Mouse (Mus musculus): ENCODE measurements at regions not wholly inside any gene's neighbourhood (a gene's known extent, or its start where the extent isn't known, plus 50 kb on each side); places are given as distances from the start of the nearest gene placed in this dataset.

GRCm38 (mm10) chr15:97620261-97620660 is 85.4 kb downstream of the Rpap3 start:
- DNase-seq (ENCODE audit: low read depth), result peak; percentile 34

GRCm38 (mm10) chr15:97619764-97620163 is 85.9 kb downstream of the Rpap3 start:
- no peak for DNase-seq (ENCODE audit: low read depth)

DNA sequence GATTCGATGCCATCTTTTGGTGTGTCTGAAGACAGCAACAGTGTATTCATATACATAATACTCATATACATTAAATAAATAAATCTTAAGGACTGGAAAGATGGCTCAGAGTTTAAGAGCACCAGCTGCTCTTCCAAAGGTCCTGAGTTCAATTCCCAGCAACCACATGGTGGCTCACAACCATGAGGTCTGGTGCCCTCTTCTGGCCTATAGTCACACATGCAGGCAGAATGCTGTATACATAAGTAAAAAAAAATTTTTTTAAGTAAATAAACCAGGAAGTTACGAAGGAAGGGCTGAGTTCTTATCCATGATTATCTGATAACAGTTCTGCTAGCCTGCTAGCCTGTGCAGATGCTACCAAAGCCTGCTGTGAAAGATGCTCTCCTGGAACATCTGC is 93.3 kb downstream of the Rpap3 start:
- DNase-seq (ENCODE audit: low read depth), result peak; percentile 47

DNA sequence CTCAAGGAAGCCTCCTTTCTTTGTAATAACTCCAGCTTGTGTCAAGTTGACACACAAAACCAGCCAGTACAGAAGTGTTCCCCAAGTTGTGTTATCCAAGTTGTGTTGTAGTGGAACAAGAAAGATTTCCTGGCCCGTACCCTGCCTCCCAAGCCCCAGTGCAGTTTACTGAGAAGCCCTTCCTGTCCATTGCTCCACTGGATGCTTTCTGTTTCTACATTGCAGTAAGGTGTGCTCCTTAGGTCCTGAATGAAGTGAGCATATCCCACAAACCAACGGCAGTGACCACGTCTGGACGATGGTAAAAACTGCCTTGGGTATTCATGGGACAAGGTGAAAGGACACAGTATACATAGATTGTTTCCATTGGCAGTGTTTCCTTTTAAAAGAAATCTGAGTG is 94.9 kb downstream of the Rpap3 start:
- no peak for DNase-seq (ENCODE audit: low read depth)

DNA sequence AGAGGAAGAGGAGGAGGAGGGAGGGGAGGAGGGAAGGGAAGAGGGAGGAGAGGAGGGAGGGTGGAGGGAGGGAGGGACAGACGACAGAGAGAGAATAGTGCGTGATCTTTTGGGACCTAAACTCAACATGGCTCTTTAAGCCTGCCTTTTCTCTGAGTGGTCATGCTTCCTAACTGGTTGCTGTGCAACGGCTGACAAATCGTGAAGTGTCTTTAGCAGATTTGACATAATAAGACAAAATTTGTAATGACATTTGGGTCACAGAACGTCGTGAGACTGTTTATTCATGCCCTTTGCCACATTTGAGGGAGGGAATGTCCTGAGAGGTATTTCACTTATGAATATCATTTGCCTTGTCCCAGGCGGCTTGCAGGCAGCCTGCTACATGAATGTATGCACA is 96.1 kb downstream of the Rpap3 start:
- DNase-seq (ENCODE audit: low read depth), result no peak

GRCm38 (mm10) chr15:97608651-97609050 is 97.0 kb downstream of the Rpap3 start:
- DNase-seq (ENCODE audit: low read depth), result no peak

DNA sequence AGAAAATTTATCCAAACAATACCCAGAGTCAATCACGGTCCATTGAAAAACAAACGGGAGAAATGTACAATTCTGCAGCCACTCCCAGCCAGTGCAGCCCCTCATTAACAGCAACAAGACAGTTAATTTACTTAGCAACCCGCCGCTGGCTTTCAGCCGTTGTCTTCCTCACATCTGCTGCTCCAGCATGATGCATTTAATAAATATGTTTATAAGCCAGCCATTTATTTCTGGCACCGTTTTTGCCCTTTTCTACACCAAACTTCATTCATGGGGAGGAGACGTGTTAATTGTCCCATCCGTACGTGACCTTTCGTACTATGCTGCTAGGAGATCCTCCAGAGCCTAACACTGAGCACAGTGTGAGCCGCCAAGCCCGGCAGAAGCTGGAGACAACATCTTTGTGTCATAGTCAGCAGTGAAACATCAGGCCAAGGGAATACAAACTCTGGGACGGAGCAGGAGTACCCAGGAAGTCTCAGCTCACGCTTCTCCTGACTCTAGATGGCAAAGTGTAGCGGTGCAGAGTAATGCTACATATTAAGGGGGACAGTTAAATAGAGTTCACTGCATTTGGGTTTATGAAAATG is 97.9 kb downstream of the Rpap3 start:
- no peak for DNase-seq (ENCODE audit: low read depth)

GRCm38 (mm10) chr15:97606630-97607381 is 98.8 kb downstream of the Rpap3 start:
- DNase-seq (ENCODE audit: low read depth), result no peak

DNA sequence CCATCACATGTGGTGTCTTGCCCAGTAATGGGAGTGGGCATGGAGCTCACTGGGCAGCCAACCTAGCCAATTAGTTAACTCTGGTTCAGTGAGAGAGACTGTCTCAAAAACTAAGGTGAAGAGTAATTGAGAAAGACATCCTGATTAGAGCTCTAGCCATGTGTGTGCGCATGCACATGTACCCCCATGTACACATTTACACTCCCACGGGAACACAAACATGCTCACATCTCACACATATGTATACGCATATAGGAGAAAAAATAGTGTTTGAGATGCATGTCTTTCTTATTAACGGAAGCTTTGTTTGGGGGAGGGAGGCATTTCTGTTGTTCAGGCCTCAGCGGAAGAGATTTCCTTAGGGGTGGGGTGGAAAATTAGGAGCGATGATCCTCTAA is 99.4 kb downstream of the Rpap3 start:
- no peak for DNase-seq (ENCODE audit: low read depth)

DNA sequence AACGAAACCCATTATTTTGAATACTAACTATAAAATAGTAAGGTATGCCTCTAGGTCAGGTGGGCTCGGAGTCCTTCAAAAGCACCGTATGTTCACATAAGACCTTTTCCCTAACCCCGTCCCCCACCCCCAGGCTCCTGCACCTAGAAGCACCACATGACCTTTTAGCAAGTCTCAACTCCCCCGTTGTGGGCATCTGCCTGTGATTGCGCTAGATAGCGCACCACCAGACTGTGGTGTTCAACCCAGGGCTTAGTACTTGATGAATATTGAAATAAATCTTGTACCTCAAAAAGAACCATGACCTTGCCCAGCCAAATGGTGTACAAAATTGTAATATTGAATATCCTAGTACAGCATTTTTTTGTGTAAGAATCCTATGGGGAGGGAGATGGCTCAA is 99.8 kb downstream of the Rpap3 start:
- no peak for DNase-seq (ENCODE audit: low read depth)

DNA sequence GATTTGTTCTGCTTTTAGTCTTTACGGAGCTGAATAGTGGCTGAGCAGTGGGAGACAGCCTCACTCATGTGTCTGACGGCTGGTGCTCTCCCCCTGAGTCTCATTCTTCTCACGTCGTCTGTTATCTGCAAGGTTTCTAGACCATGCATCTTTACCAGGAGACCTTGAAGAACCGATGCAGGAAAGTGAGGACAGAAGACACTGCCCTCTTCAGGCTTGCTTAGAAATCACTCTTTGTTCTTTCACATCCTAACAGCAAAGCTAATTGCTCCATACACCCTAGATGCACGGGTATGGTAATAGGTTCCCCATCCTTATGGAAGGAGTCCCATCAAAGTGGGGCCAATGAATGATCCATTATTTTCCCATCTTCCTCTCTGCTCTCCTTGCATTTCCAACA is 102.1 kb downstream of the Rpap3 start:
- DNase-seq (ENCODE audit: low read depth), result peak; percentile 49

DNA sequence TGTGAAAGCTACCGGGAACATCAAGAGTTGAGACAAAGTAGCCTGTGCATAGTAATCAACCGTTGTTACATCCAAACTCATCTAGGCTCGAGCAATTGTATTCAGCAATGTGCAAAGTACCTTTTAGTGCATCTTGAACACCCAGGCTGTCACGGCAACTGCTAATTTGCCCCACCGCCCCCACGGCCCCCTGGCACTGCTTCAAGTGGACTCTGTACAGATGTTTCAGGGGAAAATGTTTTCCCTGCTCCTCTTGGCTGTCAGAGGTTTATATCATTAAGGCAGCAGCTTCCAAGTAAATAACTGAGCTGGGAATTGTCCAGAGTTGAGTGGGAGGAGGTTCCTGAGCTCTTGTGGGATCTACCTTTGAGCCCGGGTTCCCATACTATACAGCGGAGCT is 107.4 kb downstream of the Rpap3 start:
- DNase-seq (ENCODE audit: low read depth), result no peak

GRCm38 (mm10) chr15:97596514-97597081 is 109.0 kb downstream of the Rpap3 start:
- no peak for DNase-seq (ENCODE audit: low read depth)

DNA sequence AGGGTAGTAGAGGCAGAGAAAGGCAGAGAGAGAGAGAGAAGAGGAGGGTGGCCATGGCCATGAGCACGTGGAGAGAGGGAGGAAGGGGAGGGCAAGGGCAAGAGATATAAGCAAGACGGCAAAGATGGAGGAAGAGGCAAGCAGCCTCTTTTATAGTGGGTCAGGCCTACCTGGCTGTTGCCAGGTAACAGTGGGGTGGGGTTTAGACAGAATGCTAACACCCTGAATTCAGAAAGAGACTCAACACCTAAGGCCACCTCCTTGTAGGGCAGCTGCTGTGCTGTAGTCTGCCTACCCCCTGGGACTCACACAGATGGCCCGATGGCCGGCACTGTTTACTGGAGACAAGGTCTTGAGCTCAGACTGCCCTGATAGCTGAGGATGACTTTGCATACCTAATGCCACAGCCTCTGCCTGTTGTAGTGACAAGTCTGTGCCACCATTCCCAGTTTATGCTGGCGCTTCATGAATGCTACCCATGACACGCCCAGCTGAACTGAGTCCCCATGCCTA is 110.3 kb downstream of the Rpap3 start:
- DNase-seq (ENCODE audit: low read depth), result no peak

- no peak for DNase-seq (ENCODE audit: low read depth)
Measured at GRCm38 (mm10) chr15:97593781-97594600, 111.6 kb downstream of the Rpap3 start.

- DNase-seq (ENCODE audit: low read depth), result no peak
Measured at GRCm38 (mm10) chr15:97592786-97593185, 112.8 kb downstream of the Rpap3 start.

DNA sequence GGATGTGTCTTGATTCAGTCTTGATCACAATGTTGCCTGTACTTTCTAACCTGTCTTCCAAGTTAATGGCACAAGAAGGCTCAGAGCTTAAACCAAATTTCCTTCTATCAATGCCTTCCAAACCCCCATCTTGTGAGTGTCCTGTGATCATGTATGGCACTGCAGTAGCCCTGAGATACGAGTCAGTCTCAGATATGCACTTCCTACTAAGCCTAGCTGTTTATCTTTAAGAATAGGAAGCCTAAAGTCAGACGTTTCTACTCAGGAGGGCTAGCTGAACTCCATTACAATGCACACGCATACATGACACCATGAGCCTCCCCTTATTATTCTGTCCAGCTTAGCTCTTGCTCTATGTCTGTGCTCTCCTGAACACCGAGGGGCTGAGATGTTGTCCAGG is 114.2 kb downstream of the Rpap3 start:
- DNase-seq (ENCODE audit: low read depth), result no peak

GRCm38 (mm10) chr15:97590732-97591292 is 114.8 kb downstream of the Rpap3 start:
- DNase-seq (ENCODE audit: low read depth), result peak; percentile 94

DNA sequence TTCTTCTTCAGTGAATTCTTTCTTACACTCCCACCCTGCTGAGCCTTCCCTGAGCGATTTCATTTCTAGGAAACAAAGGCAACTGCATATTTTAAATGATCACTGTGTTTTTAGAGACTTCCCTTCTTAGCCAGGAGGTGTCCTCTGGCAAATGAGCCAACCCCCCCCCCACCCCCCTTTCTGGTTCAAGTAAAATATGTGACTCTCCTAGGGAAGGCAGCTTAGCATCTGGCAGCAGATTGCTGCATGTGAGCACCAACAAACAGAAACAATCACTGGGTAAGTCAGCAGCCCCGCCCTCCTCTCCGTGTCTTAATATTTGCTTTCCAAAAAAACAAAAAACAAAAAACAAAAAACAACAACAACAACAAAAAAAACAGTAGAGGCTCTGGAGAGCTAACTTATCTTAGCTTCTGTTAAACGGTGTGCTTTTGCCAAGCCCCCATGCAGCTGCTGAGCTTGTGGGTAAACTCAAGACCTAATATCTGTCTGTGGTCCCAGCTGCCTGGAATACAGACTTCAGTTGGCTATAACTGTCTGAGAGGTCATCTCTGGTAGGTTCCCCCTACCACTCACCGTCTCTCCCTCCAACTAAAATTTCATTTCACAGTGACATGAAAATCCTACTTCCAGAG is 117.9 kb downstream of the Rpap3 start:
- no peak for DNase-seq (ENCODE audit: low read depth)

DNA sequence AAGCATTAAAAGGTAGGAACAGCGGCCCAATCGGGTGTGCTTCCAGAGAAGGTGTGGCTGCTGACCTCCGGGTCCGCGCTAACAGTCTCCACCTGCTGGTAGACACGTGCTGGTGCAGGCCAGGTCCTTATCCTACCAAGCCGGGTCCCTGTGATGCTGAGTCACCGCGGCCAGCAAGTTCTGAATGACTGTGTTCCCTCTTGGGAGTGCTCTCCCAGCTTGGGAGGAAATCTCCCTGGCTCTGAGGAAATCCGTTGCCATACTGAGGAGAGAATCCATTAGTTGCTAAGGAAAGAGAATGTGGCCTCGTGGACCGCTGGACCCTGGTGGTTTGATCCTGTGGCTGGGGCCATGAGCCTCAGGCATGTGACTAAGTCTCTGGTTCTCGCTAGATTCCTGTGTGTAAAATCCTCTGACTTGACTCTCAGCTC is 123.9 kb downstream of the Rpap3 start:
- DNase-seq (ENCODE audit: low read depth), result peak; percentile 92

DNA sequence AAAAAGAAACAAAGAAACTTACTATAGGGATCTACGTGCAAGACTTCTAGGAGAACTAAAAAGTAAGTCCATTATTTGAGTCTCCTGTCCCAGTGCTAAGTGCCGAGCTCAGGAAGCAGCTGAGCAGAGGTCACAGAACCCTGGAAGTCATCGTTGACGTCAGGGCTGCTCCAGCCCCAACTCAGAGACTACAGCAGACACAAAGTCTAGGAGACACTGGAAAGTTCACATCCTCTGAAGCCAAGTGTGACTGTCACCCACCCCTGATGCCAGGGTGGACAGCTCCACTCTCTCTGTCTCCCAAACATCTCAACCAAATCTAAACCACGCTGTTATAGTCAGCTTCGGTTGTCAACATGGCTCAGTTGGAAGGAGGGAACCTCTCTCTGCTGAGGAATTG is 124.9 kb downstream of the Rpap3 start:
- no peak for DNase-seq (ENCODE audit: low read depth)

- no peak for DNase-seq (ENCODE audit: low read depth)
Measured at GRCm38 (mm10) chr15:97578046-97578445, 127.6 kb downstream of the Rpap3 start.
